Mouse (Mus musculus) cerebellum, postnatal 4 days (tissue): Measurements from ENCODE around the gene Rasgef1c.

Source experiments
- DNase-seq, 2 experiments: peaks; one replicate each; pipeline ENCODE4 v3.0.0; 2022; ENCODE audit warnings: low spot score in 2 of 2, mixed read lengths in 1 of 2

Gene Rasgef1c

DNA sequence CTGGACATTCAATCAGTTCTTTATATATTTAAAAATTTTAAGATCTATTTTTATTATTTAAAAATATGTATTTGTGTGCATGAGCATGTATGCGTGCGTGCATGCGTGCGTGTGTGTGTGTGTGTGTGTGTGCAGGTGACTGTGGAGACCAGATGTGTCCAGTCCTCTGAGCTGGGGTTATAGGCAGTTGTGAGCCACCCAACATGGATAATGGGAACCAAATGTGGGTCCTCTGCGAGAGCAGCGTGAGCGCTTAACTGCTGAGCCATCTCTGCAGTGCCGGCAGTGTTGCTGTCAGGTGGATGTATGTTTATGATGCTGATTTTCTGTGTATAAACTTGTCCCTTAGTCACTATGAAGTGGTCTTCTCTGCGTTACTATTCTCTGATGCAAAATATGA, 21.9 kb downstream of the Rasgef1c start:
- DNase-seq: no peak

DNA sequence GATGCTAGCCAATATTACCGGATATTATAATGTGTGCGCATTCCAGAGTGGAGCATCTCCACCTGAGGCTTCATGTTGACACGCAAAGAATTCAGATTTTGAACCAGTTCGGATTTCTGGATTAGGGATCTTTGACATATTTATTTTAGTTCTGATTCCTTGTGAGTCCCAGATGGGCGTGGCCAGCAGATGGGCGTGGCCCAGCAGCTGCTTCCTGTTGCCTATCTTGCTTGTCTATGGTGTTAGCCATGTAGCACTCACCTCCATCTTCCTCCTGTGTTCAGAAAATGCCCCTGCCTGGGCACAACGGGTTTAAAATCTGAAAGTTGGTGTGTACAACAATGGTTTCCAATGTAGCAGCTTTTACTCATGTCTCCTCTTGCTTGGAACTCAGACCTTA, 24.5 kb downstream of the Rasgef1c start:
- DNase-seq: no peak

GRCm38 (mm10) chr11:49927169-49927568, 25.5 kb downstream of the Rasgef1c start:
- no peak for DNase-seq

DNA sequence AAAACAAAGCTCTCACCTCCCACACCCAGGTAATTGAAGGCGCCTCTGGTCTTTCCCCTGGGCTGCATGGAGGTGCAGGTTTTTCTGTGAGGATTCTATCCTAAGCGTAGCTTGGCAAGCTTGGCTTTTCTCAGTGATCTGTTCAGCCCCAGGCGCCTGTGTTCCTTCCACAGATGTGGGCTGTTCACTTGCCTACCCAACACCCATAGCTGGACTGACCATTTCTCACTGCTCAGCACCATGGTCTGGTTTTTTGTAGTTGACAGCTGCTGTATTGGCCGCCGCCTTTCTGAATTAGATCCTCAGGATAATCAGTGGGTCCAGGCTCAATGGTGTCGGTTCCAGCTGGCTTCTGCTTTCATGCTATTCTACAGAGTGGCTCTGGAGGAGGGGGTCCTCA, 26.0 kb downstream of the Rasgef1c start:
- no peak for DNase-seq

GRCm38 (mm10) chr11:49931037-49931625, 29.5 kb downstream of the Rasgef1c start:
- no peak for DNase-seq

GRCm38 (mm10) chr11:49931853-49932252, 30.2 kb downstream of the Rasgef1c start:
- DNase-seq: peak in 1 of 2 experiments; percentile 38

DNA sequence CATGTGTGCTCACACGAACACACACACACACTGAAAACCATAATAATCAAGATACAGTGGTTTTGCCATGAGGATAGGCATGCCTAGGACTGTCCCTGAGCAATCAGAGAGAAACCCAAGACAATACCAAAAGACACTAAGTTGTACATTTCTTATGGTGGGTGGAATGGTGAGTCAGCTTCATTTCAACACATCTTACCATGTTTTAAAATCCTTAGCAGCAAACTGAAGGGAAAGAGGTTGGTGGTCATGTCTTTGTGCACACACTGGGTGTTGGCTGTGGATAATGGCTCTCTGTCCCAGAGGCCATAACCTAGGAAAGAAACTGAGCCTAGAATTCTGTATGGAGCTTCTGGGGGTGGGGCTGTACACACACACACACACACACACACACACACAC, 32.2 kb downstream of the Rasgef1c start:
- no peak for DNase-seq

DNA sequence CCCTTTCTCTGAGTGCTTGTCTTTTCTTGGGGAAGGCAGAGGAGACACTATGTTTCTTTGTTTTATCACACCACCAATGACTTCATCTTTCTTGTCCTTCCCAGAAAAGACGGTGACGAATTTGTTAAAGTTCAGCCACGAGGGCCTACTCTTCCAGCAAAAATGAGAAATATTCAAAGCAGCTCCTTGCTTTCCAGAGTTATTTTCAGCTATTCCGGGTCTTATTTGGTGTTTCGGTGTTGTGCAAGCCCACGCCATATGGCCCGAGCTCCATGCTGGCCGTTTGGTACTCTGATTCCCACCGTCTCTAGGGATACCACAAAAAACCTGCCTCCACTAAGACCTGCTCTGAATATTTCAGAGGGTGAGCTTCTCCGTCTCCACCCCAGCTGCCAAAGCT, 32.7 kb downstream of the Rasgef1c start:
- no peak for DNase-seq

GRCm38 (mm10) chr11:49936458-49936857, 34.8 kb downstream of the Rasgef1c start:
- no peak for DNase-seq

- DNase-seq: no peak
These were observed 36.1 kb downstream of the Rasgef1c start for GRCm38 (mm10) chr11:49937779-49938178.

DNA sequence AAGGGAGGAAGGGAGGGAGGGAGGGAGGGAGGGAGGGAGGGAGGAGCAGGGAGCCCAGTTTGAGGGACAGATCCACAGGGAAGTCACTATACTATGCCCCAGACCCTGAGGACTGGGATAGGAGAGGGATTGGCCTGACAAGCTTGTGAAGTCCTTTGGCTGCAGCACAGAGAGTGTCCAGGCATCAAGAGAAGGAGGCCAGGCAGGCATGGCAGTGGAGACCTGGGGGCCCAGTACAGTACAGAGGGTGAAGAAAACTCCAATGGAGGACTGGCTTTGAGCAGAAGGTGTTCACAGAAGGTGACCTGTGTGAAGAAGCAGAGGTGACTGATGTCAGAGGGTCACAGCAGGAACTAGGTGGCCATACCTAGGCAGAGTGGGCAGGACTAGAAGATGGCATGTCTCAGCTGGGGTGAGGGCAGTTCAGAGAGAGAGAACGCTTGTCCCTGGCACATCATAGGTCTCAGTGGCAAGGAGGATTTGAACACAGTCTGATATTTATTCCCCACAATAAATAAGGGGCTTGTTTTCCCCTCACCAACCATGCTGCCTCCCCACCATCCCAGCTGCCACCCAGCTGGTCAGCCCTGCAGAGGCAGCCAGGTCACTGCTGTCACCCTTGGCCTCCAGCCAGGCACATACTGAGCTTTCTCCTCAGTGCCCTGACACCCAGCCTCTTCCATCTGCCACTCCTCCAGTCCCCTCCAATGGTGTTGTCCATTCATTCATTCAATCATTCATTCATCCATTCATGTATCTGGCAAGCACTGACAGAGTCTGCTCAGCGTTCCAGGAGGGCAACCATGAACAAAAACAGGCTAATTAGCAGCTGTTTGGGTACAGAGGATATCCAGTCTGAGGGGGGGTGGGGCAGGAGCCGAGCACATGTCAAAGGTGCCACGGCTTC, 36.9 kb downstream of the Rasgef1c start:
- DNase-seq: peak; percentile 85 to 95

DNA sequence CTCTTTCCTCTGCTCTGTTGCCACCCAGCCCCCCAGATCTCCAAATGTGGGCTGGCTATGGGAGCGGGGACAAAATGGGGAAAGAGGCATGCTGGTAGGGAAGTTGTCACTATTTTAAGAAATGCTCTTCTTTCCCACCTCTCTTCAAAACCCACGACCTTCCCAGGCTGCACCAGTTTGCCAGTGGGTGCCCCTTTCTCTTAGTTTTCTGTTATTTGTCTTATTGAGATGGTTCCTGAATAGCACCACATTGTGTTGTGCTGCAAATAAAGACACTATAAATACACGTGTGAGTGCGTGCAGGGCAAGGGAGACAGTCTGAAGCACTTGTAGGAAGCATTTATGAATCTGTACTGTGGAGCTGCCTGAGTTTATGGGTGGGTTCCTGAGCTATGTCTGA, 41.2 kb downstream of the Rasgef1c start:
- DNase-seq: no peak

GRCm38 (mm10) chr11:49943901-49944300, 42.3 kb downstream of the Rasgef1c start:
- DNase-seq: no peak

- no peak for DNase-seq
These were observed 44.1 kb downstream of the Rasgef1c start for GRCm38 (mm10) chr11:49945726-49946125.

DNA sequence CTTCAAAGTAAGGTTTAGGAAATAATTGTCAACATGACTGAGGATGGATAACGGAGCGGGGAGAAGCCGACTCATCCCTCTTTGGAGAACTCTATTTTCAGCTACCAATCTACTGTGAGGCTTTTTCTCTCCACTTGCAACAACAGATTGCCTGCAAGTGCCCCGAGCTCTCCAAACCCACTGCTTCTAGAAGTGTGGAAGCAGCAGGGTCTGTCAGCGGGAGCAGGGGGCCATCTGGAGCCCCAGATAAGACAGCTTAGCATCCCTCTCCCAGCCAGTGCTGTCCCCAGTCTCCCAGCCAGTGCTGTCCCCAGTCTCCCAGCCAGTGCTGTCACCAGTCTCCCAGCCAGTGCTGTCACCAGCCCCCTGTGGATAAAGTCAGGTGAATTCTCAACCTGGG, 48.2 kb downstream of the Rasgef1c start:
- DNase-seq: peak in 1 of 2 experiments; percentile 32

- DNase-seq: no peak
These were observed 52.0 kb downstream of the Rasgef1c start for GRCm38 (mm10) chr11:49953616-49954015.

DNA sequence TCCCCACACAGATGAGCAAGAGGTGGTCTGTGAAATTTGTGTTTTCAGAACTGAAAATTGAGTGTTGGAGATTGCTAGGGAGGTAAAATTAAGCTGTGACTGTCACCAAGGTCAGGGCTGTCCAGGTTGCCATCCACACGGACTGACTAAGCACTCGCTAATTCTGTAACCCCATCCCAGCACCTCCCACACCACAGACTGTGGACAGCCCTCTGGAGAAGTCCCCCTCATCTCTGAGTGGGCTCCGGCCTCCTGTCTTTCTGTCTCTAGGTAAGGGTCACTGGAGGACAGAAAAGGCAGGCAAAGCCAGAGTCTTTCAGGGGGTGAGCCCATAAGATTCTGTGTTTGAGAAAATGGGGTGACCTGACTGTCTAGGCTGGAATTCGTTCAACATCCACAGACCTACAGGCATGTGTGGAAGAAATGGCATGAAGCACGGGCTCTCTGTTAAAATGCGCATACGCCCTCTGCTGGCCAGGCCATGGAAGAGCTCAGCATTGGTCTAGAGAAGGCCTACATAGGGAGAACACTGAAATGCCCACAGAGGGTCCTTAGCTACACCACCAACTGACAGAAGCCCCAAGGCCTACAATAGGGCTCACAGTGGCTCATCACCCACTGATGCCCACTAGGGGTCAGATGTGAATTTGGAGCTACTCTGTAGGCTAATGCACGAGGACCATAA, 54.1 kb downstream of the Rasgef1c start:
- peak; percentile 72 to 84 for DNase-seq

DNA sequence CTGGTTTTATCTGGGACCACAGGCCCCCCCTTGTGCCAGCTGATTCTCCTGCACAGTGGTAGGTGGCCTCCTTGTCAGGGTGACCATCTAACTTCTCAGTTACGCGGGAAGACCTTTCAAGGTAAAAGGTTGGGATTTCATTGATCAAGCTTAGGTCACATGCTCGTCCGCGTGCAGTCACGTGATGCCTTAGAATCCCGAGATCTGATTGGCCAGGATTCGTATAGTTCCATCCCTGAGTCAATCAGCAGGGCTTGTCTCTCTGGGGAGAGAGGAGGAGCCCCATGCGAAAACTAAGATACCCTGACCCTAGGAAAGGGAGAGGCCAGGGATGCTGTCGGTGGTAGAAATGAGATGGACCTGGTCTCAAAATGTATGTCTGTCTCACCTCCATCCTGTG, 56.4 kb downstream of the Rasgef1c start:
- DNase-seq: no peak

GRCm38 (mm10) chr11:49961098-49961740, 59.6 kb downstream of the Rasgef1c start:
- peak; percentile 76 to 87 for DNase-seq

GRCm38 (mm10) chr11:49965320-49965719, 63.7 kb downstream of the Rasgef1c start:
- no peak for DNase-seq

- DNase-seq: no peak
These were observed 68.1 kb downstream of the Rasgef1c start for GRCm38 (mm10) chr11:49969692-49970091.
